Mouse (Mus musculus) E14TG2a.4 (cell line): ENCODE measurements at regions not wholly inside any gene's neighbourhood (a gene's known extent, or its start where the extent isn't known, plus 50 kb on each side); places are given as distances from the start of the nearest gene placed in this dataset.

ENCODE experiments used
- CTCF ChIP-seq: conservative IDR thresholded peaks from 2 replicates; pipeline ENCODE4 v1.5.1; 2014; ENCODE audit warnings: low read length
- NANOG ChIP-seq: IDR thresholded peaks from 2 replicates; pipeline ENCODE4 v1.6.1; 2014; ENCODE audit warnings: borderline replicate concordance, low read length, mixed read lengths
- POU5F1 ChIP-seq: IDR thresholded peaks from 2 replicates; pipeline ENCODE4 v1.6.1; 2014; ENCODE audit warnings: low read length, borderline replicate concordance

GRCm38 (mm10) chrX:99690971-99691370 lies 129.8 kb upstream of the Tmem28 start:
- TF ChIP-seq CTCF = no peak
- no peak for TF ChIP-seq NANOG
- TF ChIP-seq POU5F1 = no peak
